Mouse (Mus musculus) embryonic facial prominence, embryonic 12.5 days (tissue): ENCODE measurements at regions not wholly inside any gene's neighbourhood (a gene's known extent, or its start where the extent isn't known, plus 50 kb on each side); places are given as distances from the start of the nearest gene placed in this dataset.

Experiments
- ATAC-seq: fragments of 200-750 bp; cut with Nextera tagmentation; 2 replicates; pipeline ENCODE4 v1.8.0; 2017; ENCODE audit not compliant: insufficient number of reproducible peaks, insufficient read depth, low FRiP score, low TSS enrichment
- H3K27ac ChIP-seq: fragments of 300-500 bp; sonication (generic); 2 replicates; pipeline ENCODE4 v1.5.1; 2016; ENCODE audit warnings: mild to moderate bottlenecking
- H3K27me3 ChIP-seq: fragments of 300-500 bp; sonication (generic); 2 replicates; pipeline ENCODE4 v1.6.1; 2016; ENCODE audit warnings: mild to moderate bottlenecking, moderate library complexity
- H3K36me3 ChIP-seq: fragments of 300-500 bp; sonication (generic); 2 replicates; pipeline ENCODE4 v1.6.1; 2016; ENCODE audit warnings: mild to moderate bottlenecking
- H3K4me1 ChIP-seq: fragments of 300-500 bp; sonication (generic); 2 replicates; pipeline ENCODE4 v1.6.1; 2016
- H3K4me2 ChIP-seq: fragments of 300-500 bp; sonication (generic); replicated peaks from 2 replicates; pipeline ENCODE4 v1.6.1; 2016; ENCODE audit warnings: mild to moderate bottlenecking, moderate library complexity
- H3K4me3 ChIP-seq: fragments of 300-500 bp; sonication (generic); 2 replicates; pipeline ENCODE4 v1.5.1; 2016; ENCODE audit warnings: mild to moderate bottlenecking
- H3K9ac ChIP-seq: fragments of 300-500 bp; sonication (generic); 2 replicates; pipeline ENCODE4 v1.6.1; 2016; ENCODE audit warnings: mild to moderate bottlenecking, moderate library complexity
- H3K9me3 ChIP-seq: fragments of 300-500 bp; sonication (generic); 2 replicates; pipeline ENCODE4 v1.6.1; 2016; ENCODE audit warnings: mild to moderate bottlenecking, moderate library complexity
- WGBS: fragments of 180-500 bp; shearing (Covaris S2); methylation state at CpG from one replicate; pipeline ENCODE4 v1.1.7; 2016; 5-methylcytosine and 5-hydroxymethylcytosine counted together

DNA sequence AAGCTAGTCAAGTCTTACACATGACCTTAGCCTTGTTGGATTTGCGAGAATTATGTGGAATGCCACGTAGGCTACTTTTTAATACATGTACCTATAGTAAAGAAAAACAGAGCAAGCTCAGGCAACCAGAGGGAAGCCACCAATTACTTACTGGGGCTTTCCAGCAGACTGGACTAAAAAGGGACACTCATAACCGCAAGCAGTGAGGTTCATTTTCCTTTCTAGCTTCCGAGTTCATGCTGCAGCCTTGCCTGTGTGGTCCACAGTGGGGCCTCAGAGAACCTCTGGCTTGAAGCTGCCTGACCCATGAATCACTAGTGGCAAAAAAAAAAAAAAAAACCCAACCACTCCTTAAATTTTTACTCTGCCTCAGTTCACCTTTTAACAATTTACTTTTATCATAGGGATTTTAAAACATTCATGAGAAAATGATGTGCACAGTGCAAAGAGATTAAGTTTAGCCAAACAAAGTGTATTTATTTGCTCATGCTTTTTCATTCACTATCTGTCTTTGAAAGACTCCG, 188.6 kb upstream of the 1700066M21Rik start:
- H3K9me3 ChIP-seq, result no peaks in the 10 kb centered on the region
- no peak overlapping the region for H3K27ac ChIP-seq
- H3K4me1 ChIP-seq, result no peaks in the 10 kb centered on the region
- H3K4me3 ChIP-seq, result no peak overlapping the region
- H3K36me3 ChIP-seq, result no peaks in the 10 kb centered on the region
- ATAC-seq, result no peak
- 84% methylated on average over 5 of the region's 5 CpGs for WGBS
- H3K9ac ChIP-seq, result no peak overlapping the region
- no peaks in the 10 kb centered on the region for H3K27me3 ChIP-seq
- no peak overlapping the region for H3K4me2 ChIP-seq

DNA sequence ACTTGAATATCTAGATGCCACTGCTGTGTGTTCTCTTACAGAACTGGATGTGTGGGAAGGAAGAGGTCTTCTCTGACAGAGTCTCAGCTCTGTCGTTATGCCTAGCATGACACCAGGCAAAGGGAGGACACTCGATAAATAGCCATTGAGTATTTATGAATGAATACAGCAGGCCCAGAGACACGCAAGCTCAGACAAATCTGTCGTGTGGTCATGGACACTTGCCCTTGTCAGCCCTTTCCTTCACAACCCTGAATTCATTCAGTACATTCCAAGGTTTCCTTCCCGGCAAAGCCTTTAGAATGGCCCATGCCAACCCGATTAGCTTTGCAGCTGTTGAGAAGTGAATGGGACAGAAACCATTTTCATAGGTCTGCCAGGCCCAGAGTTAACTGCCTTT, 176.1 kb upstream of the 1700066M21Rik start:
- H3K27ac ChIP-seq, result no peak overlapping the region
- H3K4me2 ChIP-seq, result no peak overlapping the region
- H3K4me1 ChIP-seq, result peaks cover 6% of the 10 kb centered on the region; the same call in 1 of the 2 replicates
- H3K27me3 ChIP-seq, result 0 out of 2 replicates have a peak, but pooled peaks cover 8% of the 10 kb centered on the region
- no peaks in the 10 kb centered on the region for H3K9me3 ChIP-seq
- no peak overlapping the region for H3K9ac ChIP-seq
- no peaks in the 10 kb centered on the region for H3K36me3 ChIP-seq
- ATAC-seq, result no peak
- H3K4me3 ChIP-seq, result no peak overlapping the region
- WGBS, result 79% methylated on average over 6 of the region's 6 CpGs

DNA sequence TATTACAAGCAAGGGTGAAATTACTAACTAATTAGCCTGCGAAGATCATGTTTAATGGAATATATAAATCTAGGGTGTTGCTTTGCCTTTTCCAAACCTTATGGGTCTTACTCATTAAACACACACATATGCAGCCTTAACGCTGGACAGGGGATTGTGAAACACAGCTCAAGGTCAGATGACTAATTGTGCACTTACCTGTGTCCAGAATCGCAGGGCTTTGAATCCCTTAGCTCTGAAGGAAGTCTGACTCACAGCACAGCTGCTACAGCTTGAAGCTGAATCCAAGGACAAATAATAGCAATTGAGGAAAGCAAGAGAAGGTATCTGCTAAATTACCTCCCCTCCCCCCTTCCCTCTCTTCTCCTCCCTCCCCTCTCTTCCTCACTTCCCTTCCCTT, 173.1 kb upstream of the 1700066M21Rik start:
- no peak for ATAC-seq

GRCm38 (mm10) chr1:57205198-57205987, 172.0 kb upstream of the 1700066M21Rik start:
- Histone ChIP-seq H3K9ac (no peak overlapping the region), H3K4me2 (0 out of 2 replicates have a peak overlapping the region, but pooled peaks have one; percentile 18), H3K27ac (no peak overlapping the region), H3K4me3 (no peak overlapping the region), H3K9me3 (no peaks in the 10 kb centered on the region), H3K27me3 (0 out of 2 replicates have a peak, but pooled peaks cover 15% of the 10 kb centered on the region), H3K4me1 (peaks cover 6% of the 10 kb centered on the region; the same call in 1 of the 2 replicates), H3K36me3 (no peaks in the 10 kb centered on the region)
- 6% methylated on average over 9 of the region's 9 CpGs for WGBS
- ATAC-seq, result no peak

More for the DNA sequence above, 173.1 kb upstream of the 1700066M21Rik start:
- Histone ChIP-seq H3K9ac (no peak overlapping the region), H3K4me2 (no peak overlapping the region), H3K27ac (no peak overlapping the region), H3K4me1 (peaks cover 6% of the 10 kb centered on the region; the same call in 1 of the 2 replicates), H3K27me3 (0 out of 2 replicates have a peak, but pooled peaks cover 15% of the 10 kb centered on the region), H3K36me3 (no peaks in the 10 kb centered on the region), H3K9me3 (no peaks in the 10 kb centered on the region), H3K4me3 (no peak overlapping the region)
- WGBS, result 50% methylated on average over 3 of the region's 3 CpGs

GRCm38 (mm10) chr1:57206496-57206895, 170.9 kb upstream of the 1700066M21Rik start:
- 71% methylated on average over 3 of the region's 3 CpGs for WGBS
- Histone ChIP-seq H3K9me3 (no peaks in the 10 kb centered on the region), H3K4me2 (no peak overlapping the region), H3K27ac (no peak overlapping the region), H3K4me1 (peaks cover 6% of the 10 kb centered on the region; the same call in 1 of the 2 replicates), H3K36me3 (no peaks in the 10 kb centered on the region), H3K4me3 (no peak overlapping the region), H3K9ac (no peak overlapping the region), H3K27me3 (0 out of 2 replicates have a peak, but pooled peaks cover 15% of the 10 kb centered on the region)
- no peak for ATAC-seq

DNA sequence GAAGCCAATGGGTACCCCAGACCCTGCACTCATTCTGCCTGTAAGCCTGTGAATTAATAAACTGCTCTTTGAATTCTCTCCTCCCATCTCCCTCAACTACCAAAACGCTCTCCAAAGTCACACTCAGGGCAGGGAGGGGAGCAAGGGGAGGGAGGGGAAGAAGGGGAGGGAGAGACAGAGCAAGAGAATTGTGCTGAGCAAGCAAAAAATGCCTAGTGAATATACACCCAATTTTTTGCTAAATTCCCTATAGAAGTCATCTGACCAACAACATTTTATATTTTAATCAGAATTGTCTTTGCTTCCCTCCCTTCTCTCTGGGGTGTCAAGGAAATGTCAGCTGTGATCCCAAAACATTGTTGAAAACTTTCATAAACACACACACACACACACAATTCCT, 170.5 kb upstream of the 1700066M21Rik start:
- H3K4me2 ChIP-seq, result no peak overlapping the region
- H3K9ac ChIP-seq, result no peak overlapping the region
- ATAC-seq, result no peak
- no peaks in the 10 kb centered on the region for H3K36me3 ChIP-seq
- no peak overlapping the region for H3K27ac ChIP-seq
- 38% methylated on average over 1 of the region's 1 CpGs for WGBS
- H3K9me3 ChIP-seq, result no peaks in the 10 kb centered on the region
- peaks cover 6% of the 10 kb centered on the region; the same call in 1 of the 2 replicates for H3K4me1 ChIP-seq
- H3K4me3 ChIP-seq, result no peak overlapping the region
- H3K27me3 ChIP-seq, result 0 out of 2 replicates have a peak, but pooled peaks cover 12% of the 10 kb centered on the region

- Histone ChIP-seq H3K4me2 (no peak overlapping the region), H3K27me3 (0 out of 2 replicates have a peak, but pooled peaks cover 11% of the 10 kb centered on the region)
- 86% methylated on average over 9 of the region's 9 CpGs for WGBS
Measured at GRCm38 (mm10) chr1:57208415-57208814, 169.0 kb upstream of the 1700066M21Rik start.

DNA sequence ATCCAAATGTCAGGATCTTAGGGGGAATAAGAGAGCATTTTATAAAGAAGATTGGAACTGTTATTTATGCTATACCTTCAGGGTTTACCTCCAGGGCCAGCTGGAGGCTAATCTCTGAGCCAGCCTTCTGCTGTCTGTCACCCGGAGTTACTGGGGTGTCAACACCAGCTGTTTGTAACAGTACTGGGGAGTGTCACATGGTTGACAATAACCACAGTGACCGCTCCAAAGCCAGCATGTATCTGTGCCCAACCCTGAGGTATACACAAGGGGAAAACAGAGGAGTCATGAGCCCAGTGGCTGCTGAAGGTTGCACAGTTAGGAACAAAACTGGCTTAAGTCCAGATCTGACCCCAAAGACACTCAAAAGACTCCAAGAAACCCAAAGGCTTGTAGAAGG, 168.1 kb upstream of the 1700066M21Rik start:
- no peaks in the 10 kb centered on the region for H3K36me3 ChIP-seq
- H3K27ac ChIP-seq, result no peak overlapping the region
- H3K4me2 ChIP-seq, result no peak overlapping the region
- ATAC-seq, result no peak
- no peaks in the 10 kb centered on the region for H3K9me3 ChIP-seq
- 63% methylated on average over 2 of the region's 2 CpGs for WGBS
- no peak overlapping the region for H3K4me3 ChIP-seq
- H3K4me1 ChIP-seq, result peaks cover 21% of the 10 kb centered on the region
- no peak overlapping the region for H3K9ac ChIP-seq
- 0 out of 2 replicates have a peak, but pooled peaks cover 7% of the 10 kb centered on the region for H3K27me3 ChIP-seq

More at GRCm38 (mm10) chr1:57208415-57208814, 169.0 kb upstream of the 1700066M21Rik start:
- Histone ChIP-seq H3K9me3 (no peaks in the 10 kb centered on the region), H3K4me3 (no peak overlapping the region), H3K36me3 (no peaks in the 10 kb centered on the region), H3K9ac (no peak overlapping the region), H3K4me1 (peaks cover 16% of the 10 kb centered on the region), H3K27ac (no peak overlapping the region)
- no peak for ATAC-seq

- no peaks in the 10 kb centered on the region for H3K36me3 ChIP-seq
- H3K9ac ChIP-seq, result no peak overlapping the region
- peaks cover 17% of the 10 kb centered on the region for H3K4me1 ChIP-seq
- H3K9me3 ChIP-seq, result no peaks in the 10 kb centered on the region
- H3K27ac ChIP-seq, result no peak overlapping the region
- WGBS, result 82% methylated on average over 2 of the region's 2 CpGs
- no peak overlapping the region for H3K4me3 ChIP-seq
- H3K4me2 ChIP-seq, result no peak overlapping the region
- H3K27me3 ChIP-seq, result 0 out of 2 replicates have a peak, but pooled peaks cover 7% of the 10 kb centered on the region
- ATAC-seq, result no peak
Measured at GRCm38 (mm10) chr1:57211046-57211445, 166.4 kb upstream of the 1700066M21Rik start.

DNA sequence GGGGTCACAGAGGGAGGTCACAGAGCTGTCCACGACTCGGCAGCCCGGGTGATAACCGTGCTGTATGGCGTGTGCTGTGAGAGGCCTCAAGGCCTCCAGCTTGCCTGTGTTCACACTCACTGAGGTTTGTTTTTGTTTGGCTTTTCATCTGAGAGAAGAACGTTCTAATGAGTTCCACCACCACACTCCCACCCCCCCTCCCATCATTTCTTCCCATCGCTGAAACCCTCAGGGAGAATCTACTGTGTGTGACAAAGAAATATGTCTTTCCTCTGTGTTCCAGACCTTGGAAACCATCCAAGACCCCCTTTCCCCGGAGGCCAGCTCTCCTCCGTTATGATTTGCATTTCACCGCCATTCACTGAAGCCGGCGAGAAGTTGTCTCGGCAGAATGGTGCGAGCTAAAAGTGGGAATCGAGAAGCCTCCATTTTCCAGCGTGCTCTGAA, 164.0 kb upstream of the 1700066M21Rik start:
- no peak for ATAC-seq
- 33% methylated on average over 16 of the region's 16 CpGs for WGBS
- H3K9ac ChIP-seq, result no peak overlapping the region
- no peaks in the 10 kb centered on the region for H3K27me3 ChIP-seq
- no peaks in the 10 kb centered on the region for H3K9me3 ChIP-seq
- H3K4me1 ChIP-seq, result peaks cover 19% of the 10 kb centered on the region
- H3K36me3 ChIP-seq, result no peaks in the 10 kb centered on the region
- peak overlapping the region; percentile 24 for H3K4me2 ChIP-seq
- H3K27ac ChIP-seq, result peak overlapping the region; percentile 54; the same call in 1 of the 2 replicates
- no peak overlapping the region for H3K4me3 ChIP-seq

DNA sequence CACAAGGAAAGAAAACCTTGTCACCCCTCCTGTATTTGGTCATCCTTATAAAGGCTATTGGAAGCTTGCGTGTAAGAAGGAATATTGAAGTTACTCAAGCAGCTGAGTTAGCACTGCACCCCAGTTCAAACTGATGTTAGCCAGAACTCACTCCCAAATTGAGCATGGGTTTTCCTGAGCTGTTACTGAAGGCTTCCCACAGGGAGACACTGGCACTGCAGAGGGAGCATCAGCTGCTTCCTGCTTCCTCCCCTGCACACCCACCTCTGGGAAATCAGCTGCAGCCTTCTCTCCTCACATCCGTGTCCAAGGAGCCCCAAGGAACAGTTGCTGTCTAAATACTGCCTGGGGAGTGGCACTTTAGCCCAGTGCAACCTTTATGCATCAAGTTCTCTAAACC, 163.2 kb upstream of the 1700066M21Rik start:
- H3K9me3 ChIP-seq, result no peaks in the 10 kb centered on the region
- no peak overlapping the region for H3K9ac ChIP-seq
- H3K36me3 ChIP-seq, result no peaks in the 10 kb centered on the region
- H3K27me3 ChIP-seq, result no peaks in the 10 kb centered on the region
- WGBS, result 46% methylated on average over 2 of the region's 2 CpGs
- H3K4me2 ChIP-seq, result no peak overlapping the region
- no peak overlapping the region for H3K4me3 ChIP-seq
- no peak overlapping the region for H3K27ac ChIP-seq
- ATAC-seq, result peak; percentile 16; the same call in 1 of the 2 replicates
- H3K4me1 ChIP-seq, result peaks cover 20% of the 10 kb centered on the region

- H3K9ac ChIP-seq, result no peak overlapping the region
- no peak overlapping the region for H3K4me3 ChIP-seq
- H3K27ac ChIP-seq, result no peak overlapping the region
- WGBS, result 78% methylated on average over 8 of the region's 8 CpGs
- no peaks in the 10 kb centered on the region for H3K27me3 ChIP-seq
- H3K9me3 ChIP-seq, result no peaks in the 10 kb centered on the region
- no peak overlapping the region for H3K4me2 ChIP-seq
- no peak for ATAC-seq
- no peaks in the 10 kb centered on the region for H3K36me3 ChIP-seq
- peaks cover 15% of the 10 kb centered on the region for H3K4me1 ChIP-seq
Measured at GRCm38 (mm10) chr1:57217656-57218055, 159.8 kb upstream of the 1700066M21Rik start.
